Mouse (Mus musculus) limb, embryonic 13.5 days (tissue): ENCODE results near the gene Pcnx3. TPM values are rescaled to one million over a fixed set of nuclear protein-coding genes. Genes with fewer than 3 reads are reported as not detected.

Experiments used
- ATAC-seq: fragments of 200-750 bp; cut with Nextera tagmentation; 2 replicates; pipeline ENCODE4 v1.8.0; 2017; ENCODE audit warnings: low read depth, moderate number of reproducible peaks, moderate TSS enrichment; ENCODE audit not compliant: low FRiP score
- H3K27ac ChIP-seq: fragments of 300-500 bp; sonication (generic); 2 replicates; pipeline ENCODE4 v1.5.1; 2015; ENCODE audit warnings: inconsistent platforms, mild to moderate bottlenecking, moderate library complexity
- H3K27me3 ChIP-seq: fragments of 300-500 bp; sonication (generic); 2 replicates; pipeline ENCODE4 v1.6.1; 2015; ENCODE audit warnings: mild to moderate bottlenecking, inconsistent platforms
- H3K36me3 ChIP-seq: fragments of 300-500 bp; sonication (generic); 2 replicates; pipeline ENCODE4 v1.6.1; 2015; ENCODE audit warnings: inconsistent platforms, mild to moderate bottlenecking, moderate library complexity
- H3K4me1 ChIP-seq: fragments of 300-500 bp; sonication (generic); 2 replicates; pipeline ENCODE4 v1.6.1; 2015; ENCODE audit warnings: inconsistent platforms
- H3K4me2 ChIP-seq: fragments of 300-500 bp; sonication (generic); replicated peaks from 2 replicates; pipeline ENCODE4 v1.6.1; 2015; ENCODE audit warnings: inconsistent platforms, mild to moderate bottlenecking, moderate library complexity
- H3K4me3 ChIP-seq: fragments of 300-500 bp; sonication (generic); 2 replicates; pipeline ENCODE4 v1.5.1; 2015; ENCODE audit warnings: moderate library complexity, mild to moderate bottlenecking, inconsistent platforms
- H3K9ac ChIP-seq: fragments of 300-500 bp; sonication (generic); 2 replicates; pipeline ENCODE4 v1.6.1; 2015; ENCODE audit warnings: mild to moderate bottlenecking, inconsistent platforms
- H3K9me3 ChIP-seq: fragments of 300-500 bp; sonication (generic); 2 replicates; pipeline ENCODE4 v1.6.1; 2016; ENCODE audit warnings: inconsistent platforms
- WGBS: fragments of 180-500 bp; shearing (Covaris S2); methylation state at CpG from one replicate; pipeline ENCODE4 v1.1.7; 2015; 5-methylcytosine and 5-hydroxymethylcytosine counted together
- polyA plus RNA-seq: library from polyadenylated mRNA; unstranded; fragments of >200 nt; fragmentation: Nextera tagmentation; extraction: Ambion mirVana; gene quantifications from 2 replicates; pipeline ENCODE4 v1.2.1, GENCODE M21; 2015

Pcnx3 gene
- polyA plus RNA-seq, 1 experiment from 2014 or later: 28.7 TPM

DNA sequence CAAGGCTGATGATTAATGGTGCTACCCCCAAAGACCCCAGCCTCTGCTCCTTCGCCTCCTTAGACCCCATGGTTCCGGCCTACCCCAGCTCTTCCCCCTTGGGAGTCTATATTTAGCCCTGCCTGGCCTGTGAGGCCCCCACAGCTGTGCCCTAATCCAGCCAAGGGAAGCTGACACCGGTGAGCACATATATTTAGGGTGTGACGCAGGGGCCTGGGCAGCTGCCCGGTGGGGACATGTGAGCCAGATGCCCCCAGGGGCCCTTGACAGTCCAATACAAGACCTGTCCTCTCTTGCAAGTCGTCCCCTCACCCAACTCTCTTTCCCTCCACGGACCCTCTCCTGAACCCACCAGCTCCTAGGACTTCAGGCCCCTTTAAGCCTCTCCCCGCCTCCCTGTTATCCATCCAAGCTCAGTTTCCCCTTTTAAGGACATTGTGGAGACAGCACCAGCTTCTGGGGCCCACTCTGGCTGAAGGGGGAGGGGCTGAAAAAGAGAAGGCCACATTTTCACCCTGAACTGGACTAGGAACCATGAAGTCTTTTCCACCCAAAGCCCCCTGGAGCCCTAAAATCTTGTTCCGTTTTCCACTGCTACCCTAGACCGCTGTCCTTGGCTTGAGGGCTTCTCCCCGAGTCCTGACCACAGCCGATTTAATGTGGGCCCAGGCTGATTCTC, 36.5 kb upstream of the Pcnx3 start:
- peak overlapping the region; percentile 66; the same call in 1 of the 2 replicates for H3K27ac ChIP-seq
- 65% methylated on average over 12 of the region's 12 CpGs for WGBS
- peak overlapping the region; percentile 76 for H3K9ac ChIP-seq
- no peaks in the 10 kb centered on the region for H3K27me3 ChIP-seq
- H3K36me3 ChIP-seq: peaks cover 50% of the 10 kb centered on the region
- peak overlapping the region; percentile 99 for H3K4me2 ChIP-seq
- ATAC-seq: peak; percentile 51
- H3K4me3 ChIP-seq: peak overlapping the region; percentile 97
- no peaks in the 10 kb centered on the region for H3K9me3 ChIP-seq
- H3K4me1 ChIP-seq: peaks cover 49% of the 10 kb centered on the region

DNA sequence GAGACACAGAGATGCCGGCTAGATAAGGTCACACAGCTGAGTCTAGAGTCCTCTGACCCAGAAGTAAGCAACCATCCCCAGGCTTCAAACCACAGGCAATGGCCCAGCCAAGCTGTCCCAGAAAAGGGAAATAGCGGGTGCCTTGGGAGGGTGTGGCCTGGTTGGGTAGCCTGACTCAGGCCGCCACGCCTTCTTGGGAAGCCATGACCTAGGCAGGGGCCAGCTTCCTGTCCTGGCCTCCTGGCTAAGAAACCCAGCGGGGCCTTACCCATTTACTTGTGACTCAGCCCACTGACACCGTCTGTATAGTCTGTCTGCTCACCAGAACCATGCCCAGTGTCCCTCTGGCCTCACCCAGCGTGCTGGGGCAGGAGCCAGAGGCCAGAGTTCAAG, 35.8 kb upstream of the Pcnx3 start:
- H3K9me3 ChIP-seq: no peaks in the 10 kb centered on the region
- no peak overlapping the region; the same call in 1 of the 2 replicates for H3K27ac ChIP-seq
- H3K4me2 ChIP-seq: peak overlapping the region; percentile 99
- H3K9ac ChIP-seq: peak overlapping the region; percentile 76
- H3K36me3 ChIP-seq: peaks cover 53% of the 10 kb centered on the region
- 73% methylated on average over 7 of the region's 7 CpGs for WGBS
- peaks cover 43% of the 10 kb centered on the region for H3K4me1 ChIP-seq
- H3K4me3 ChIP-seq: peak overlapping the region; percentile 97
- ATAC-seq: 0 out of 2 replicates have a peak, but pooled peaks have one; percentile 2
- H3K27me3 ChIP-seq: no peaks in the 10 kb centered on the region

DNA sequence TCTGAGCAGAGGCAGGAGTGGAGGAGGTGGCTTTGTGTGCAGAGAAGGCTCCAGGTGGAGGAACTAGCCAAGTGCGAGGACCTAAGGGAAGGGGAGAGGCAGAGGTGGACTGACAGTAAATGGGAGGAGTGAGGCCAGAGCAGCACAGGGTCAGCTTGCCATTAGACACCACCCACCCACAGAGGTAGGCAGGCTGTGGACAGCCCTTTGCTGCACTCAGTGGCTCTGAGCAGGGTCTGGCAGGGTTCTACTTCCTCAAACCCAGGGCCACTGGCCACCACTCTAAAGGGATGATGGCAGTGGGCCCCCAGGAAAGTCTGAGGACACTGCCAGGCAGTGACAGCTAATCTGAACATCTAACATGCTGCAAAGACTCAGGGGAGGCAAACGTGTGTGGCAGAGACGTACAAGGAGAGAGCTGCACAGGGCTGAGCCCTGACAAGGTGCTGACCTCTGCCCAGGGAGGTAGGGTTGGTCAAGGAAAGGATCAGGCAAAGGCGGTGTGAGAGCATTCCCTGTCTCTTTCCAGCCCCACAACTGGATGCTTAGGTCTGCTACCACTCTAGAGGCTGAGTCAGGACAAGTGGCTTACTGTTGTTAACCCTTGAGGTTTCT, 35.3 kb upstream of the Pcnx3 start:
- Histone ChIP-seq H3K27ac (no peak overlapping the region; the same call in 1 of the 2 replicates), H3K4me1 (peaks cover 43% of the 10 kb centered on the region), H3K9ac (peak overlapping the region; percentile 36), H3K36me3 (peaks cover 58% of the 10 kb centered on the region), H3K9me3 (no peaks in the 10 kb centered on the region), H3K4me3 (peak overlapping the region; percentile 97), H3K4me2 (peak overlapping the region; percentile 99), H3K27me3 (no peaks in the 10 kb centered on the region)
- 51% methylated on average over 4 of the region's 4 CpGs for WGBS
- no peak for ATAC-seq

DNA sequence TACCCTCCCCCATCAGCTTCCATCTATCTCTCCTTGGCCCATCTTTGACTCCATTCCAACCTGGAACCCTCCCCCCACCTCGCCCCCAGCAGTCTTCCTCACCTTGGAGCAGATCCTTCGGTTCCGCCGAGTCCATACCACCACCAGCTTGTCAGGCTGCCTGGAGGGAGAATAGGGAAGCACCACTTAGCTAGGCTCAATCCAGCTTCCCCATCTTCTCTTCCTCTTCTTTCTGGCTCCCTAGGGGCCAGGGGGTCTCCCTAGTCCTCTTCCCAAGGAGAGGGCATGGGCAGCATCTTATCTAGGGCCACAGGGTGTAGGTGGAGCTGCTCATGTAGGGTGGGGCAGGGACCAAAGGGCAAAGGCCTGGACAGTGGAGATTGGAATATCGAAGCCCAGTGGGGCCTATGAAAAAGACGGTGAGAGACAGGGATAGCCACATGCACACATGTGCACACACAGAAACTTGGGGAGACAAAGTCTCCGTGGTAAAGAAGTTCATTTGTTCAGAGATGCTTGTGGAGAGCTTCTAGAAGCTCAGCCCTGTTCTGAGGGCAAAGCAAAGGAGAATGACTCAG, 34.2 kb upstream of the Pcnx3 start:
- no peaks in the 10 kb centered on the region for H3K9me3 ChIP-seq
- no peak overlapping the region for H3K4me3 ChIP-seq
- no peaks in the 10 kb centered on the region for H3K27me3 ChIP-seq
- no peak overlapping the region for H3K4me2 ChIP-seq
- peaks cover 67% of the 10 kb centered on the region for H3K36me3 ChIP-seq
- no peak overlapping the region for H3K27ac ChIP-seq
- peaks cover 35% of the 10 kb centered on the region for H3K4me1 ChIP-seq
- H3K9ac ChIP-seq: no peak overlapping the region
- 90% methylated on average over 7 of the region's 7 CpGs for WGBS
- no peak for ATAC-seq

DNA sequence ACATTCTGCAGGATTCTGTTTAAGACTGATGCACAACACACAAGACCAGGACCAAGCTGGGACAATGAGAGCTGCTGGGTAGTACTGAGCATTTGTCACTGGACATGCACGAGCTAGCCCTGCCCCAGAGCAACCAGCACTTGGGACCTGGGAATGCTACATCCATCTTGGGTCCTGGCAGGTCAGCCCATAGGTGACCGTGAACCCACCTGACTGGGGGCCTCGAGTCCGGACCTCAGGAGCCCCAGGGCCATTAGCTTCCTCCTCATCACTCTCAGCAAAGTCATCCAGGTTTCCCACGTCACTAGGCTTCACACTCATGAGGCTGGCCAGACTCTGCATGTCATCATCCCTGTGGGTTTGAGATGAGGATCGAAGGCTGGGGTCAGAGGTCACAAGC, 32.5 kb upstream of the Pcnx3 start:
- no peak overlapping the region for H3K27ac ChIP-seq
- H3K4me3 ChIP-seq: no peak overlapping the region
- no peak for ATAC-seq
- H3K4me2 ChIP-seq: no peak overlapping the region
- H3K9ac ChIP-seq: no peak overlapping the region
- peaks cover 79% of the 10 kb centered on the region for H3K36me3 ChIP-seq
- 85% methylated on average over 6 of the region's 6 CpGs for WGBS
- no peaks in the 10 kb centered on the region for H3K9me3 ChIP-seq
- H3K4me1 ChIP-seq: peaks cover 29% of the 10 kb centered on the region
- 0 out of 2 replicates have a peak, but pooled peaks cover 4% of the 10 kb centered on the region for H3K27me3 ChIP-seq

DNA sequence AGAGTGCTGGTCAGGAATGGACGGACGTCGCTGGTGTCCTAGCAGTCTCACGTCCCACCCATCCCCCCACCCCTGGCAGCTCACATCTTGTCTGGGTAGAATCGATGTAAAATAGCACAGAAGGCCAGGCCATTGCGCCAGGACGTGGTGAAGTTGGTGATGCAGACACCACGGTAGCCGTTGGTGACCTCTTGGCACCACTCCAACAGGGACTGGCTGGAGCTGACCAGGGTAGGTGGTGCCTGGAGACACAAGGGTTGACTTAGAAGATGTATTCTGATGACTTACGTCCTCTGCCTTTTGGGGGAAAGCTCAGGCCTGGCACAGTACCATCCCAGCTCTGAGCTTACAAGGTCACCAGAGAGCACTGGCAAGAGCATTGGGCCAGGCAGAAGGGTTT, 28.2 kb upstream of the Pcnx3 start:
- Histone ChIP-seq H3K36me3 (peaks cover 73% of the 10 kb centered on the region), H3K27me3 (0 out of 2 replicates have a peak, but pooled peaks cover 4% of the 10 kb centered on the region), H3K4me3 (no peak overlapping the region), H3K9ac (no peak overlapping the region), H3K4me1 (peaks cover 33% of the 10 kb centered on the region), H3K9me3 (no peaks in the 10 kb centered on the region), H3K27ac (no peak overlapping the region), H3K4me2 (no peak overlapping the region)
- WGBS: 61% methylated on average over 10 of the region's 10 CpGs
- no peak for ATAC-seq

DNA sequence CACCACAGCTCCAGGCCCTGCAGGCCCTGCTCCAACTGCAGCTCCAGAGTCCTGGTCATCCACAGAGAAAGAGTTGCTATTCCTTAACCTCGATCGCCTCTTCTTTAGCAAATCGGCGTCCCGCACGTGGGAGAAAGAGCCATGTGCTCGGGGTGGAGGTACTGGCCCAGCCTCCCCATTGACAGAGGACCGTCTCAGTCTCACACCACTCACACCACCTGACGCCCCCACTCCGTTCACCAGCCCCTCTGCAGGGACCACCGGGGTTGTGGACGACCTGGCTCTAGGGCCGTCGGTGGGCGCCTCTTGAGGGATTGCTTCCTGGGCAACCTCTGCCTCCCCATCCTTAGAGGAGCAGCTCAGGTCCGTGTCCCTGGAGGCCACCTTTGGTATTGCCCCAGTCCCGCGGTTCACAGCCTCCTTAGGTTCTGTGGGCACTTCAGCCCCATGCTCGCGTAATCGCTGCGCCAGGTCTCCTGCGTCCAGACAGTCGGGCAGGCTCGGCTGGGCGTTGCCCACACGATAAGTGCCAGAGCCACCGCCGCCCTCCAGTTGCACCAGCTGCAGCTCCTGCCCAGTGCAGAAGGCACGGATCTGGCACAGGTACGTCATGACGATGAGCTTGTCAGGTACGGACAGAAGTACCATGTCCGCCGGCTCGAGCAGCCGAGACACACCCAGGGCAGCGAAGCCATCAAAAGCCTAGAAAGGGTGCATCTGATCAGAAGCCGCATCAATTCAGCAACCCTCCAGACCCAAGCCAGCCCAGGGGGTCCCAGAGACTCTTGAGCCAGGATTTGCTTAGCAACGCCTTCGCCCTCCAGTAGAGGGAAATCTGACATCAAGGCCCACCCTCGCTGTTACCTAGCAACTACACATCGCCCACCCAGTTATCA, 27.3 kb upstream of the Pcnx3 start:
- 24% methylated on average over 43 of the region's 43 CpGs for WGBS
- 0 out of 2 replicates have a peak, but pooled peaks cover 4% of the 10 kb centered on the region for H3K27me3 ChIP-seq
- H3K9me3 ChIP-seq: no peaks in the 10 kb centered on the region
- ATAC-seq: 0 out of 2 replicates have a peak, but pooled peaks have one; percentile 18
- H3K4me1 ChIP-seq: peaks cover 33% of the 10 kb centered on the region
- peak overlapping the region; percentile 31 for H3K4me2 ChIP-seq
- no peak overlapping the region for H3K27ac ChIP-seq
- peaks cover 69% of the 10 kb centered on the region for H3K36me3 ChIP-seq
- no peak overlapping the region for H3K9ac ChIP-seq
- H3K4me3 ChIP-seq: no peak overlapping the region

DNA sequence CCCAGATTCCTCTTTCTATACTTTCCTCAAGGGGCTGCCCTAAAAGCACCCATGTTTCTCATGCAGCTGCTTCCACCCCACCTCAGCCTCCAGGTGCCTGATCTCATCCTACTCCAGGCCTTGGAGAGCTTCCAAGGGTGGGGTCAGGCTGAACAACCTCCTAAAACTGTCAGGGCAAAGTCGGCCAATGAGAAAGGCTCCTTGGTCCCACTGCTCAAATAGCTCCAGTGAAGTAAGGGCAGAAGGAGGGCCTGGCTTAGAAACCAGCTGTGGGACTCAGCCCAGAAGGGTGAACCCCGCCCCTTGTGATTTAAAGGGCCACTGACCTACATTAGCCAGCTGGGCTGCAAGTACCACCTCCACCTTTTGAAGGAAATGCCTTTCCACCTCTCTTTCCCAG, 25.0 kb upstream of the Pcnx3 start:
- H3K27ac ChIP-seq: peak overlapping the region; percentile 61; the same call in 1 of the 2 replicates
- peak overlapping the region; percentile 30 for H3K4me2 ChIP-seq
- 5% methylated on average over 2 of the region's 2 CpGs for whole genome bisulfite sequencing
- 0 out of 2 replicates have a peak overlapping the region, but pooled peaks have one; percentile 31 for H3K9ac ChIP-seq
- peak; percentile 71 for ATAC-seq
- H3K4me3 ChIP-seq: no peak overlapping the region
- 0 out of 2 replicates have a peak, but pooled peaks cover 4% of the 10 kb centered on the region for H3K27me3 ChIP-seq
- H3K4me1 ChIP-seq: peaks cover 33% of the 10 kb centered on the region
- H3K36me3 ChIP-seq: peaks cover 68% of the 10 kb centered on the region
- no peaks in the 10 kb centered on the region for H3K9me3 ChIP-seq

DNA sequence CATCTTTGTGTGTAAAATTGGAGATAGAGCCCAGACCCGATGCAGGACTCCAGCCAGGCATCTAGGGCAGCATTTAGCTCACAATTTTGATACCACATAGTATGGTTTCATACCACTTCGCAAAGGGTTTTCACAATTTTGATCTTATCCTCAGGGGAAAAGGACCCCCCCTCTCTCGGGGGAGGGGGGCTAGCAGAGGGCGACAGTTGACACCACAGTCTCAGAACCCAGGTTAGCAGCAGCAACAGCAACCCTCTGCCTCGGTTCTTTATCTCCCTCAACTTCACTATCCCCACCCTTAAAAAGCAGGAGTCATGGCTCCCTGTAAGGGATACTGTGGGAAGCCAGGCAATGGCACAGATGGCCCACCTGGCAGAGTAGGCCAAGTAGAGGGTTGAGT, 24.5 kb upstream of the Pcnx3 start:
- Histone ChIP-seq H3K27me3 (0 out of 2 replicates have a peak, but pooled peaks cover 4% of the 10 kb centered on the region), H3K4me2 (peak overlapping the region; percentile 30), H3K27ac (peak overlapping the region; percentile 44; the same call in 1 of the 2 replicates), H3K4me3 (no peak overlapping the region), H3K9me3 (no peaks in the 10 kb centered on the region), H3K4me1 (peaks cover 33% of the 10 kb centered on the region), H3K9ac (0 out of 2 replicates have a peak overlapping the region, but pooled peaks have one; percentile 4), H3K36me3 (peaks cover 68% of the 10 kb centered on the region)
- 67% methylated on average over 5 of the region's 5 CpGs for WGBS
- ATAC-seq: peak; percentile 7

DNA sequence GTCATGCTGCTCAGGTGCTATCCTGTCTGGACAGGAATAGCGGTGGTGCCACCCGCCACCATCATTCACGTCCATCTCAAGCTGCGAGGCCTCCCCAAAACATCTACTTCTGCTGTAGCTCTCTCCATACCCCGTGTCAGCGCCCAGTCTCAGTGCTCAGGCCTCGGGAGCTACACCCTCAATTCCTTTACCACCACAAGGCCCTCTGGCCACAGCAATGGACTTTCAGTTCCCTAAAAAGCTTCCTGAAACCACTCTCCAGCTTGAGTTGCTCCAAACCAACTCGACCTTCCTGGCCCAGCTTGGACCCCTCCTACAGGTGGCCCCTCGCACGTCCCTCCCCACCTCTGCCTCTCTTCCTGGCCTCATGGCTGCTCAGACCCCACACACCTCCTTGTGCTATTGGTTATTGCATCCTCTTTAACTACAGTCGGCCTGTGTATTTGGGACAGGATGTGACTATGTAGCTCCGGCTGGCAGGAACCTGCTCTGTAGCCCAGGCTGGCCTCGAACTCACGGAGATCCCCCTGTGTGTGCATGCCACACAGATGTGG, 23.3 kb upstream of the Pcnx3 start:
- Histone ChIP-seq H3K27ac (no peak overlapping the region), H3K36me3 (peaks cover 71% of the 10 kb centered on the region), H3K4me3 (no peak overlapping the region), H3K9ac (no peak overlapping the region), H3K27me3 (0 out of 2 replicates have a peak, but pooled peaks cover 3% of the 10 kb centered on the region), H3K4me1 (peaks cover 29% of the 10 kb centered on the region), H3K9me3 (no peaks in the 10 kb centered on the region), H3K4me2 (no peak overlapping the region)
- no peak for ATAC-seq
- 92% methylated on average over 14 of the region's 14 CpGs for WGBS

DNA sequence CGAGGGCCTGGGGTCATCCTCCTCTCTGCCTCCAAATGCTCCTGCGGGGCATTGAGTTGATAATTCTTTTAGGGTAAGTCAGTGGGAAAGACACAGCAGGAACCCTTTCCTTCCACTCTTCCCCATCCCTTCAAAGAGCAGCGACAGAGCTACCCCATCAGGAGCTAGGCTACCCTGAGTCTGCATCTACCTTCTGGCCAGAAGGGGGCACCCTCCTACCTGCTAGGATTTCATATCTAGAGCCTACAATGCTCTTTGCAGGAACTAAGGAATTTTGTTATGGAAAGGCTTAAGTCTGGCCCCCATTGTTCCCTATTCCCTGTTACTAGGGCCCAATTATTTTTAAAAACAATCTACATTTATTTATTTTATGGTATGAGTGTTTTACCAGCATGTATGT, 22.5 kb upstream of the Pcnx3 start:
- H3K9me3 ChIP-seq: no peaks in the 10 kb centered on the region
- no peak for ATAC-seq
- no peak overlapping the region for H3K27ac ChIP-seq
- H3K4me2 ChIP-seq: no peak overlapping the region
- peaks cover 23% of the 10 kb centered on the region for H3K4me1 ChIP-seq
- 29% methylated on average over 3 of the region's 3 CpGs for WGBS
- H3K27me3 ChIP-seq: no peaks in the 10 kb centered on the region
- peaks cover 75% of the 10 kb centered on the region for H3K36me3 ChIP-seq
- H3K4me3 ChIP-seq: no peak overlapping the region
- 0 out of 2 replicates have a peak overlapping the region, but pooled peaks have one; percentile 15 for H3K9ac ChIP-seq
